Mouse (Mus musculus): Measurements from ENCODE around the gene Slc1a3.

The Slc1a3 gene

GRCm38 (mm10) chr15:8658086-8658980 lies 52.2 kb downstream of the Slc1a3 start:
- no peak for DNase-seq

GRCm38 (mm10) chr15:8655251-8655650 lies 55.3 kb downstream of the Slc1a3 start:
- DNase-seq = no peak

GRCm38 (mm10) chr15:8652637-8653036 lies 57.9 kb downstream of the Slc1a3 start:
- no peak for DNase-seq

- DNase-seq = no peak
These were observed 66.4 kb downstream of the Slc1a3 start for GRCm38 (mm10) chr15:8643997-8644692.

DNA sequence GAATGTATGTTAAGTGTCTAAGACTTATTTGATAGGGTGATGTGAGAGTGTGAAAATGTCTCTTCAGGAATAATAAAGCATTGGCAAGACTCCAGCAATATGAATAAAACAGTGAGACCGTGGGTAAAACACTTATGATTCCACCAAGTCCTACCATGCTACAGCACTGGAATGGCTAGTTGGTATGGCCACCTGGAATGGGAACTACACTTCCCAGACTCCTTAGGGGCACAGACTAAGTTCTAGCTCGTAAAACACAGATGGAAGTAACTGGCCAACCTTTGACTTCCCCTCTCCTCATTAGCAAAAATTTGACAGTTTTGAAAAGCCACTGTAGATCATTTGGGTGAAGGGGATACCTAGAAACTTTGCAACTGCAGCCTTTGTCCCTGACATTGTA lies 70.7 kb downstream of the Slc1a3 start:
- no peak for DNase-seq

GRCm38 (mm10) chr15:8638568-8639325 lies 71.8 kb downstream of the Slc1a3 start:
- no peak for DNase-seq

DNA sequence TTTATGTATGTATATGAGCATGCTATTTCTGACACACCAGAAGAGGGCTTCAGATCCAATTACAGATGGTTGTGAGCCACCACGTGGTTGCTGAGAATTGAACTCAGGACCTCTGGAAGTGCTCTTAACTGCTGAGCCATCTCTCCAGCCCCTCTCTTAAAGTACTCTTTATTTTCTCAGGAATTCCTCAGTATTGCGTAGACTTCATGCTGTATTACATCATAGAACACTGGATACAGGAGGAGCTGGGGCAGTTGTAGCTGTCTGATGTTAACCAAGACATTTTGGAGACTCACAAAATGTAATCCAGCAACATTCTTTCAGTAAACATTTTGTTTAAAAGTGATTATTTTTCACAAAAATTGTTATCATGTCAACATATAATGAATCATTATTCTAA lies 73.3 kb downstream of the Slc1a3 start:
- no peak for DNase-seq

DNA sequence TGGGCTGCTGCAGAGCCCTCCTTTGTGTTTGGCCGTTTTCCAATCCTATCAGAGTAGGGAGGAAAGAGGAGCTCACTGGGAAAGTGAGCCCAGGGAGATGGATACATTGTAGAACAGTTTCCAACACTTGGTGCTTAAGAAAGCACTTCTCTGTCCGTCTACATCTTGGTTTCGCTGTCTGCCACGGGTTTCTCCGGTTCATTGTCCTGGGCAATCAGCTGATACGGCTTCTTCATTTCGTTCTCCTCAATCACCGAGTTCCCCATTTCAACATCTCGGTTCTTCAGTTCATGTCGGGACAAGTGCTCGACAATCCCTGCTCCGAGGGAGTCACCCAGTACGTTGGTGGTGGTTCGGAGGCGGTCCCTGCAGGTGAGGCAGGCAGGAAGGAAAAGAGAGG lies 74.6 kb downstream of the Slc1a3 start:
- DNase-seq = no peak

GRCm38 (mm10) chr15:8634807-8635206 lies 75.8 kb downstream of the Slc1a3 start:
- DNase-seq = no peak

DNA sequence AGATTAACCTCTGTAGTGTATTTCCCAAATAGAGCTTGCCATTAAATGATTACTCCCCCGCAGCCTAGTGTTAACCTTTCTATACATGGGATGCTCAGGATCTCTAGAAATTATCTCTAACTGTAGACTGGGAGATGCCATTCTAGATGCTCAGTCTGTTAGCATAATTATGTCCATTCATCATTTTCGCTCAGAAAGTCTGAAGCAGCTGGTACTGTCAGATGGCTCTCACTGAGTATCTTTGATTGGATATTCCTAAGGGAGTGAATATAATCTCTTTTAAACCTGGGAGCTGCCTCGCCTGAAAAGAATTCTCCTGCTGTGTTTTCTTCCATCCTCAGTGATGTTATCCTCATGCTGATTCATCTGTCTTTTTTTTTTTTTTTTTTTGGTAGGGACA lies 76.2 kb downstream of the Slc1a3 start:
- DNase-seq = no peak

GRCm38 (mm10) chr15:8633375-8633774 lies 77.2 kb downstream of the Slc1a3 start:
- peak; percentile 67 for DNase-seq

DNA sequence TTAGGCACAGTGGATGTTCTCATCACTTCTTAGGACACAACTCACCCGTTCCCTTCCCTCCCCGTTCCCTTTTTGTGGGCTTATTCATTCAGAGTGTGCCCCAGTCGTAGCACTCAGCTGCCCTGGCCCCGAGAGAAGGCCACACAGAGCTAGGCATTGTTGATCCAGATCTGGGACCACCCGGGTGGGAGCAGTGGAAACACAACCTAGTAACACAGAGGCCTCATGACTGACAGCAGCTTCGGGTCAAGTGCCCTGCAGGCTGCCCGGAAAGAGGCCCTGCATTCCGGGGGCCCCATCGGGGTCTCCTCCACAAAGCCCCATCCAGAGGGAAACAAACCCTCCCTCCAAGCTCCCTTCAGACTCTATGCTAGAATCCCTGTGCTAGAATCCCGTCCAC lies 78.2 kb downstream of the Slc1a3 start:
- no peak for DNase-seq

GRCm38 (mm10) chr15:8629317-8629831 lies 81.2 kb downstream of the Slc1a3 start:
- peak; percentile 58 for DNase-seq

DNA sequence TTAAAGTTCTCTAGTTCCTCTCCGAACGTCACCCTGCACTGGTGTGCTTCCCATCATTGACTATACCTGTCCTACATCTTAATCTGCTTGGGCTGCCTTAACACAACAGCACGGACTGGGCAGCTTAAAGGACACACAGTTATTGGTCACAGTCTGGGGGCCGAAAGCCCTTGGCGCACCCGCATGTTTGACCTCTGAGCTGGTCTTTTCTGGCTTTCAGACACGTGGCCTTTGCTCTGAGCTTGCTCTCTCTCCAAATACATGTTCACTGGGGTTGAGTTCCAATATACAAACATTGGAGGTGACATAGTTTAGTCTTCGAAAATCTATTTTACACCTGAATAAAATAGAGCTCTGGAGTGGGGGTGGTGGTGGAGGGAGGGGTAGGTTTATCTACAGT lies 82.4 kb downstream of the Slc1a3 start:
- no peak for DNase-seq

DNA sequence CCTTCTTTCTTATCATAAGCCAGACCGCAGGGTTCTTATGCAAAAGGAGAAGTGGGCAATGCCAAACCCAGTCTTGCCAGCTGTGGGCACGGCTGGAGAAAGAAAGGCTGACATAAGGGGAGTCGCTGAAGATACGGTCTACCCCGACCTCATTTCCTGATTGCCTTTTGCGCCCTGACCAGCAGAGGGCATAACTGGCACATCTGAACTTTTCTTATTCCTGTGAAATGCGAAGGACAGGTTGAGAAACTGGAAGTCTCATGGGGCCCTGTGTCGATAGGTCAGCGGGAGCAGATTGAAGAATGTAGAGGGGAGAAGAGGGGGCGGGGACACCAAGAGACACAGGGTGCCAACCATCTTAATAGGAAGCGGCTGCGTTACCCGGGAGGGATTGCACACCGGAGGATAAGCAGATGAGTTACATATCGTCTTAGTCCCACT lies 83.4 kb downstream of the Slc1a3 start:
- DNase-seq = peak; percentile 51

DNA sequence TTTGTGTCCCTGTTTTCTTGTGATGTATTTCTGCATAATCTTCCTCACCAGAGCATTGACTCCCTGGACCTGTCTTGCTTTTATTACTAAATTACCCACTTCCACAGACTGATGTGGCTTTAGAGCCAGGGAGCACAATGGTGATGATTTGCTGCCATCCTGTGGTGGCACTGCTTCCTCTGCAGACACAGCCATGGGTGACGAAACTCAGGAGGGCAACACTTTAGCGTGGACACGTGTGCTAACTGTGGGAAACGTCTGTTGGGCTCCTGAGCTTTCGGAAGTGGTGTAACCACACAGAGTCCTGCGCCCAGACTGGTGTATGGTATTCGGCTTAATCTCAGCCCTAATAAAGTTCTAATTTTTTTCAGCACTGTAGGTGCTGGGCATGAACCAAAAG lies 85.2 kb downstream of the Slc1a3 start:
- DNase-seq = peak; percentile 27

- no peak for DNase-seq
These were observed 86.7 kb downstream of the Slc1a3 start for GRCm38 (mm10) chr15:8623879-8624278.

DNA sequence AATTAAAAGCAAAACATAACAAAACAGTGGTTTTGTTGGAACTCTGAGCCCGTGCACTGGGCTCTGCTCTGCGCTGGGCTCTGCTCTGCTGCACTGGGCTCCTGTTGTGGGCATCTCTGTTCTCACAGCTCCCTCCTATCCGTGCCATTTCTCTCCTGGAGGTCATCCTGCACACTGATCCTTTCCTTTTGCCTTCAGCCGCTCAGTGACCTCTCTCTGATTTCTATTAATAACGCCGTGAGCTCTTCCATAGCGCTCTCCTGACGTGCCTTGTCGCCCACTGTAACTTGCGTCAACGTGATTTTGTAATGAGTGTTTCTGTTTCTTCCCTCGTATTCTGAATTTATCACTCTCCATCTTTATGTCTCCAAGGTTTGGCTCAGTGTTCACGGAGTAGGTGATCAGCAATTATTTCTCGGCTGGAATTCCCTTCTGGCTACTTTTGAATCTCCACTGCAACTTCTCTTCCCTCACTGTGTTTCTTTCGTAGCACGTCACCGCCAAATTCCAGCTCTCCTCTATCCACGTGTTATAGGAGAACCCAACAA lies 91.0 kb downstream of the Slc1a3 start:
- DNase-seq = no peak

DNA sequence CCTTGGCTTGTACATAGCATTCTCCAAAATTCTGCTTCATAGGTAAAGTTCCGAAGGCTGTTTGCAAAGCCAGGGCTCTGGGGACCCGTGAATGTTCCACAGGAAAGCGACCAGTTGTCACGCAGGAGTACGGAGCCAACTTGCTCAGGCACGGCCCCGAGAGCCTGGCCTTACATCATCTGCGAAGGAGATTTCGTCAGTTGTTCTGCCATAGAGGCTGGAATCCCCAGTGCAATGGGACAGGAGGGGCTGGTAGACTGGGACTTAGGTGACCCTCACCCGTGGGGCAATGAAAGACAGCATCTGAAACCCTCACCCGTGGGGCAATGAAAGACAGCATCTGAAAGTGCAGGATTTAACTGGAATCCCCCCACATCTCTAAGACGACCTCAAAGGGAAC lies 94.3 kb downstream of the Slc1a3 start:
- no peak for DNase-seq

- no peak for DNase-seq
These were observed 94.9 kb downstream of the Slc1a3 start for GRCm38 (mm10) chr15:8615511-8616224.

GRCm38 (mm10) chr15:8614701-8615100 lies 95.9 kb downstream of the Slc1a3 start:
- no peak for DNase-seq

DNA sequence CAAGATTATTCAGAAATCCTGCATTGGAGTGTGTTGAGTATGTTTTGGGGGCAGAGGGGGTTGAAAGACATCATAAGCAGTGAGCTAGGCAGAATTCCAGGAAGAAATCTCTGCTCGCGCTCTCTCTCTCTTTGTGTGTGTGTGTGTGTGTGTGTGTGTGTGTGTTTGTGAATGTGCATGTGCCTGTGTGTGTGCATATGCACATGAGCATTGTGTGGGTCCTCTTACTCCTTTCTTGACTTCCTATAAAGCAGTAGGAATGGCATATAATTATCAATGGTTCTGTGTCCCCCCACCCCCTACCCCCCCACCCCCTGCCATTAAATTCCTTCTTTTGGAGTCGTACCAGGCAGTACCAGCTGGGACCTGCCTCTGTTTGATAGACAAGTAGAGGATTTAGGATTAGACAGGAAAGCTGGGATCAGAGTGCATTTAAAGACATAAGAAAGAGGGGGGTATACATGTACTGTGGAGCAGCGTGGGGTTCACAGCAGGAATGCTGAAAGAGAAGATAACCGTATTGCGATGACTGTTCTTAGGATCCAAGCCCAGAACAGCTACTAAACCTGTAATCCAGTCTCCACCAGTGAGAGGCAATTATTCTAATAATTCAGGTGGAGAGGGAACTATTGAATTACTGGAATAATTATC lies 104.9 kb downstream of the Slc1a3 start:
- no peak for DNase-seq

Measured in liver (tissue).